Mouse (Mus musculus) adrenal gland (tissue): ENCODE results near the gene Mthfsd.
"Not testable (repeated sequence)": the region's sequence is repeated elsewhere in the genome, so short reads cannot be mapped to it uniquely, and the experiment has no call there.

ENCODE experiments used
- intact Hi-C: fragments of 180-260 bp; cut with DNase I; formaldehyde crosslinking; loops from one replicate; pipeline ENCODE4 v1.15.1; 2025
- long read RNA-seq, 2 experiments: library from polyadenylated mRNA; unstranded; transcript quantifications; one replicate each; pipeline ENCODE4 v2.0.0; 2020; ENCODE audit warnings: borderline replicate concordance in 1 of 2; ENCODE audit not compliant: insufficient replicate concordance in 1 of 2

Mthfsd gene
- long read RNA-seq, experiment 1, transcript Mthfsd-206 (10 exons, 1,060 nt): major isoform, 5 of 20 reads
- long read RNA-seq, experiment 1, partial matches to known transcripts: 3 of 20 reads
- long read RNA-seq, experiment 1, other reads (novel, unspliced or antisense): 9 of 20 reads
- long read RNA-seq, experiment 2, transcript Mthfsd-206 (10 exons, 1,060 nt): major isoform, 10 of 30 reads
- long read RNA-seq, experiment 2, partial matches to known transcripts: 3 of 30 reads
- long read RNA-seq, experiment 2, other reads (novel, unspliced or antisense): 15 of 30 reads

GRCm38 (mm10) chr8:121107668-121108656 is at the start of gene Mthfsd:
Mthfsd (minus strand) TSS chr8:121108392.
- intact Hi-C loops: no loop called here

- intact Hi-C loops: no loop called here
These were observed 48.8 kb upstream of the Mthfsd start for GRCm38 (mm10) chr8:121156990-121157491.

DNA sequence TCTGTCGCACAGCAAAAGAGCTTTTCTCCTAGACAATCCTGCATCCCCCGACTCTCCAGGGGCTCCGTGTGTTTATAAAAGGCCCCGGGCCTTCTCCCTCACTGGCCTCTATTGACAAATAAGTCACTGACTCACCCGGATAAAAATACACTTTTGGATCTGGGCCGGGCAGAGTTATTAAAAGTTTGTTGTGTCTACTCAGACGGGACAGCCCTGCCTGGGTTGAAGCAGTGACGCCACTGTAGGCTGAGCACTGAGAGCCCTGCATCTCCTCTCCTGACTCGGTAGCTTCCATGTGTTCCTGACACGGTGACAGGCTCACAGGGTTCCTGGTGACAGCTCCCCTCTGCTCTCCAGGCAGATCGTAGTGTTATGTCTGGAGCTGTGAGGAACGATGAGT is 44.2 kb upstream of the Mthfsd start:
- intact Hi-C loops: no loop called here

DNA sequence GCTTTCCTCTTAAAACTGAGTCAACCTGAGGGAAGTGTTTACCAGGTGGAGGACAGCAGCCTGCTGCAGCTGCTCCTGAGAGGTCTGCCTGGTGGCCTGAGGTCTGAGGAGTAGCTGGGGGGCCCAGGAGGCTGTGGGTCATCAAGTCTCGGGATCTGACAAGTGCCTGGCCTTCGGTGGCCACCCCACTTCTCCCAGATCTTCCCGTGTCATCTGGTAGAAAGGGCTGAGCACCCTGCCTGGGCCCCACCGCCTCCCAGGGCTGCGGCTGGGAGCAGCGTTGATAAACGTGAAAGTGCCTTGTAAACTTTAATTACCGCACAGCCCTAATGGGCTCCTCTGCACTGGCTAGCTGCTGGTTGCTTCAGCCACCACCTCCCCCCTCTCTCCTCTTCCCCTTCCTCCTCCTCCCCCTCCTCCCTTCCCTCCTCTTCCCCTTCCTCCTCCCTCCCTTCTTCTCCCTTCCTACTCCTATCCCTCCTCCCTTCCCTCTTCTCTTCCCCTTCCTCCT is 40.4 kb upstream of the Mthfsd start:
- intact Hi-C loops: no loop called here

DNA sequence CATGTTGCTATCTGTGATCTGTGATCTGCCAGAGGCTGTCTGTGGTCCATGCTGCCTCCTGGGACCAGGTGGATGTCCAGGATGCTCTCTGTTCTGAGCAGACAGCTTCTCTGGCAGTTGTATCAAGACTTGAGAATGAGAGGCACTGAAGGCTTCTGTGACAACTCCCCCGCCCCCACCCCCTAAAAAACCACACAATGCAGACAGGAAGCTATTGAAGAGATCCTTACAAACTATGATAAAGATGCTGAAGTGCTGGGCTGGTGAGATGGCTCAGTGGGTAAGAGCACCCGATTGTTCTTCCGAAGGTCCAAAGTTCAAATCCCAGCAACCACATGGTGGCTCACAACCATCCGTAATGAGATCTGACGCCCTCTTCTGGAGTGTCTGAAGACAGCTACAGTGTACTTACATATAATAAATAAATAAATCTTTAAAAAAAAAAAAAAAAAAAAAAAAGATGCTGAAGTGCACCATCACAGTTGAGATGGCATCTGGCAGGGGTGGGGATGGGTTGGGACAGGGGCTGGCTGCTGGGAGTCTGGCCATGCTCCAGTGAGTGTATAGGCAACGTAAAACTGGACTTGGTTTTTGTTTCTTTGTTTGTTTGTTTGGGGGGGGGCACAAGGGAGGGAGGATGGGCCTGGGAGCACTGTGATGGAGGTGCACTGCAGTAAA is 37.4 kb upstream of the Mthfsd start:
- intact Hi-C loops: not testable (repeated sequence)

- intact Hi-C loops: no loop called here
These were observed 28.7 kb upstream of the Mthfsd start for GRCm38 (mm10) chr8:121136856-121137255.

DNA sequence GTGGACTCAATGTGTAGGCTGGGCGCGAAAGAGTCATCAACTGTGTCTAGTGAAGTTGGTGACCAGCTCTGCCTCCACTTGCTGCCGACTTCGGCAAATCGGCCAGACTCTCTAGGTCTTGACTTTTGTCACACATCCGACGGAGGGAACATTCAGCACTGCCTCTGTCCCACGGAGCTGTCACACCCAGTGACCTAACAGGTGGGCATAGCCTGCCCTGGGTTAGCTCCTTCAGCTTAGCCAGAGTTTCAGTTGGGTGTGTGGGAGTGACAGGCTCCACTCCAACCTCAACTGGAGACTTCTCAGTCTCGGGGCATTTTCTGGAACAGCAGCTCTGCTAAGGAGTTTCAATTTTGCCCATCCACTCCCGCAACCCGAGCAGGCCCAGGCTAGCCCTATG is 26.3 kb upstream of the Mthfsd start:
- intact Hi-C loops: no loop called here

- intact Hi-C loops: no loop called here
These were observed 25.9 kb upstream of the Mthfsd start for GRCm38 (mm10) chr8:121134102-121134501.

GRCm38 (mm10) chr8:121132961-121133513 is 24.8 kb upstream of the Mthfsd start:
- intact Hi-C loops: no loop called here

GRCm38 (mm10) chr8:121130522-121130921 is 22.3 kb upstream of the Mthfsd start:
- intact Hi-C loops: no loop called here

GRCm38 (mm10) chr8:121129265-121129940 is 21.2 kb upstream of the Mthfsd start:
- intact Hi-C loops: loop anchor here (10.0 kb wide), 1 partner anchor 105 kb away; no protein-coding TSS in a partner anchor

- intact Hi-C loops: loop anchor here (10.0 kb wide), 1 partner anchor 106 kb away; no protein-coding TSS in a partner anchor
These were observed 20.5 kb upstream of the Mthfsd start for GRCm38 (mm10) chr8:121128531-121129264.

DNA sequence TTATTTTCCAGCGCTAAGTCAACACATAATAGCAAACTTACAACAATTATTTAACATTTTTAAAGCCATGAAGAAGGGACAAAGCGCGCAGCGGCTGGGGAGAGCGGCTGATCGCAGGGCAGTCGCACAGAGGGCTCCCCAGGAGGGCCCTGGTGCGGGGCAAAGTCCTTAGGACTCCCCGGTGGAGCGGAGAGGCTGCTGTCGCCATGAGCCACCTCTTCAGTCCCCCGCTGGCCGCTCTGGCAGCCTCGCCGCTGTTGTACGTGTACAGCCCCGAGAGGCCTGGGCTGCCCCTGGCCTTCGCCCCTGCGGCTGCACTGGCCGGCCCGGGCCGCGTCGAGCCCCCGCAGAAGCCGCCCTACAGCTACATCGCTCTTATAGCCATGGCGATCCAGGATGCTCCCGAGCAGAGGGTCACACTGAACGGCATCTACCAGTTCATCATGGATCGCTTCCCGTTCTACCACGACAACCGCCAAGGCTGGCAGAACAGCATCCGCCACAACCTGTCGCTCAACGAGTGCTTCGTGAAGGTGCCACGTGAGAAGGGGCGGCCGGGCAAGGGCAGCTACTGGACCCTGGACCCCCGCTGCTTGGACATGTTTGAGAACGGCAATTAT is 19.7 kb upstream of the Mthfsd start, which contains the start of gene Foxl1:
Foxl1 (plus strand) TSS at position 185 of the 620 bp plus-strand sequence.
- intact Hi-C loops: loop anchor here (10.0 kb wide), 1 partner anchor 107 kb away; no protein-coding TSS in a partner anchor

- intact Hi-C loops: loop anchor here (10.0 kb wide), 1 partner anchor 108 kb away; no protein-coding TSS in a partner anchor
These were observed 19.1 kb upstream of the Mthfsd start for GRCm38 (mm10) chr8:121127291-121127701.

DNA sequence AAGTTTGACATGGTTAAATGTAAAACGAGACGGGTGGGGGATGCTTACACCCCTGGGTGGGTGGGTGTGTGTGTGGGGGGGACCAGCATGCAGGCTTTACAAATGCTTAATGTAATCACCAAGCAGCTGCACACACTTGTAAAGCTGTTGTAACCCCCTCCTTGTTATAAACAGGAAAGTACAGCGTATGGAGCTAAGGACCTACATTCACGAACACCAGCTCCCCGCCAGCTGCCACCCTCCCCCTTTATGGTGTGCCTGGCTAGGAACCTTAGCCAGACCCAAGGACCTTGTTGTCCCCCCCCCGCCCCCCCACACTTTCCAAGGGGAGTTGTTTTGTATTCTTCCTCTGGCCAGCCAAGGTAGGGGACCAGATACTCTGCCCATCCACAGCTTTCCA is 18.5 kb upstream of the Mthfsd start:
- intact Hi-C loops: loop anchor here (10.0 kb wide), 1 partner anchor 108 kb away; no protein-coding TSS in a partner anchor

DNA sequence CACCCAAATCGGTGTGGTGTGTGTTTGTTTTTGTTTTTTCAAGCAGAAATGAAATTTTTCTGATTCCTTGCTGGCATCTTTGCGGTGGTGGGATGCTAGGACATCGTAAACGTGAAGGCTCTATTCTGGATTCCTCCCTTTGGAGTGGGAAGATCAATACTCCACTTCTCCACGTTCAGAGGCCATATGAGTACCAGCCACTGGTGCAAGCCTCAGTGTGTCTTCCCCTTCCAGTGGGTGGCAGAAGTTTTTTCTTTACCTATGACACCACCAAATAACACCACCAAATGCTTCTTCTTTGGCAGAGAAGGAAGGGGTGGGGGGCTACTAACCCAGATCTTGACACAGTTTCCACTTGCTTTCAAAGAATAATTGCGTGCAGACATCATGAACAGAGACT is 18.0 kb upstream of the Mthfsd start:
- intact Hi-C loops: loop anchor here (10.0 kb wide), 1 partner anchor 109 kb away; no protein-coding TSS in a partner anchor

DNA sequence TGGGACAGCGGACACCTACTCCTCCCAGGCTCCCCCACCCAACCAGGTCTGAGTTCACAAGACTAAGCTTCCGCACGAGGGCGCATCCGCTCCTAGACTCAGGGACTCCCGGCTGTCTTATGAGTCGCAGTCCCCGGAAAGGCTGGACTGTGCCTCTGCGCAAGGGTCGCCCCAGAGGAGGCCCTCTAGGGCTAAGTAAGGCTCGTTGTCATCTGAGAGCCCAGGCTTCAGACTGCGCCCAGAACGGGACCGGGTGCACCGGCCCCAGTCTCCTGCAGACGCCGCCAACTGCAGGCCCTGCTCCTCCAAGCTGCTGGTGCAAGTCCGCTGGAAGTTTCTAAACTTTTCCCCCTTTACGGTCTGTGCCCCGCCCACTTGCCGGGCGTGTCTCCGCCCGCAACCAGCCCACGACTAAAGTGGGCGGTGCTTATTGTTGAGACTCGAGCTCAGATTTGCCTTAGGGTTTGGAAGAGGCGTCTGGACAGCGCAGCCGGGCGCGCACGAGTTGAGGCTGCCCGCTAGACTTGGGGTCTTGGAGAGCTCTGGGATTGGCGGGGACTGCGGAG is 17.2 kb upstream of the Mthfsd start:
- intact Hi-C loops: loop anchor here (10.0 kb wide), 1 partner anchor 109 kb away; no protein-coding TSS in a partner anchor
